Mouse (Mus musculus) left cerebral cortex, adult 9 months (tissue): ENCODE measurements around the gene Rgs3.

ENCODE experiments used
- DNase-seq, 2 experiments: peaks; one replicate each; pipeline ENCODE4 v3.0.0; 2022; ENCODE audit warnings: low spot score in 2 of 2

The Rgs3 gene

GRCm38 (mm10) chr4:62627331-62627730 lies 67.7 kb downstream of the Rgs3 start:
- DNase-seq, result no peak

GRCm38 (mm10) chr4:62628547-62628946 lies 68.9 kb downstream of the Rgs3 start:
- DNase-seq, result no peak

GRCm38 (mm10) chr4:62629461-62629860 lies 69.8 kb downstream of the Rgs3 start:
- no peak for DNase-seq

- DNase-seq, result no peak
Measured at GRCm38 (mm10) chr4:62629905-62630304, 70.3 kb downstream of the Rgs3 start.

GRCm38 (mm10) chr4:62633243-62633642 lies 73.6 kb downstream of the Rgs3 start:
- no peak for DNase-seq

- DNase-seq, result no peak
Measured at GRCm38 (mm10) chr4:62634054-62634591, 74.5 kb downstream of the Rgs3 start.

GRCm38 (mm10) chr4:62634840-62635239 lies 75.2 kb downstream of the Rgs3 start:
- no peak for DNase-seq

- DNase-seq, result no peak
Measured at GRCm38 (mm10) chr4:62636047-62636446, 76.4 kb downstream of the Rgs3 start.

GRCm38 (mm10) chr4:62637856-62638604 lies 78.4 kb downstream of the Rgs3 start:
- no peak for DNase-seq

- DNase-seq, result no peak
Measured at GRCm38 (mm10) chr4:62640496-62641229, 81.0 kb downstream of the Rgs3 start.

GRCm38 (mm10) chr4:62641230-62641589 lies 81.6 kb downstream of the Rgs3 start:
- no peak for DNase-seq

- DNase-seq, result no peak
Measured at GRCm38 (mm10) chr4:62641656-62642055, 82.0 kb downstream of the Rgs3 start.

- no peak for DNase-seq
Measured at GRCm38 (mm10) chr4:62643401-62643800, 83.8 kb downstream of the Rgs3 start.

- DNase-seq, result no peak
Measured at GRCm38 (mm10) chr4:62644031-62644793, 84.6 kb downstream of the Rgs3 start.

GRCm38 (mm10) chr4:62646556-62647248 lies 87.1 kb downstream of the Rgs3 start:
- no peak for DNase-seq

GRCm38 (mm10) chr4:62648848-62649247 lies 89.2 kb downstream of the Rgs3 start:
- no peak for DNase-seq

- DNase-seq, result no peak
Measured at GRCm38 (mm10) chr4:62649536-62650230, 90.0 kb downstream of the Rgs3 start.

GRCm38 (mm10) chr4:62651179-62651760 lies 91.6 kb downstream of the Rgs3 start:
- no peak for DNase-seq

GRCm38 (mm10) chr4:62652215-62652614 lies 92.6 kb downstream of the Rgs3 start:
- DNase-seq, result no peak

GRCm38 (mm10) chr4:62652921-62653757 lies 93.5 kb downstream of the Rgs3 start:
- no peak for DNase-seq
